Mouse (Mus musculus) neural tube, embryonic 14.5 days (tissue): ENCODE measurements around the gene Ramac. TPM values are rescaled to one million over a fixed set of nuclear protein-coding genes. Genes with fewer than 3 reads are reported as not detected.
A peak's percentile ranks its signal among the peaks of the same experiment; 100 is the strongest.

Source experiments
- ATAC-seq: fragments of 200-750 bp; cut with Nextera tagmentation; 2 replicates; pipeline ENCODE4 v1.8.0; 2017; ENCODE audit warnings: low read depth, mild to moderate bottlenecking, moderate TSS enrichment, moderate library complexity
- H3K27ac ChIP-seq: fragments of 300-500 bp; sonication (generic); 2 replicates; pipeline ENCODE4 v1.5.1; 2014; ENCODE audit warnings: low read depth, mild to moderate bottlenecking, control low read depth, low read length, moderate library complexity, mixed read lengths
- H3K27me3 ChIP-seq: fragments of 300-500 bp; sonication (generic); 2 replicates; pipeline ENCODE4 v1.6.1; 2014; ENCODE audit warnings: low read length; ENCODE audit not compliant: control insufficient read depth, insufficient read depth
- H3K36me3 ChIP-seq: fragments of 300-500 bp; sonication (generic); 2 replicates; pipeline ENCODE4 v1.6.1; 2014; ENCODE audit warnings: low read length, mixed read lengths; ENCODE audit not compliant: control insufficient read depth, insufficient read depth
- H3K4me1 ChIP-seq: fragments of 300-500 bp; sonication (generic); 2 replicates; pipeline ENCODE4 v1.6.1; 2014; ENCODE audit warnings: low read length; ENCODE audit not compliant: control insufficient read depth, insufficient read depth
- H3K4me2 ChIP-seq: fragments of 300-500 bp; sonication (generic); 2 replicates; pipeline ENCODE4 v1.6.1; 2014; ENCODE audit warnings: mild to moderate bottlenecking, low read depth, low read length, control low read depth
- H3K4me3 ChIP-seq: fragments of 300-500 bp; sonication (generic); 2 replicates; pipeline ENCODE4 v1.5.1; 2014; ENCODE audit warnings: low read depth, low read length, control low read depth, mixed read lengths
- H3K9ac ChIP-seq: fragments of 300-500 bp; sonication (generic); replicated peaks from 2 replicates; pipeline ENCODE4 v1.6.1; 2014; ENCODE audit warnings: low read depth, mild to moderate bottlenecking, control low read depth, low read length, mixed read lengths
- H3K9me3 ChIP-seq: fragments of 300-500 bp; sonication (generic); 2 replicates; pipeline ENCODE4 v1.6.1; 2016; ENCODE audit warnings: low read length; ENCODE audit not compliant: control insufficient read depth
- WGBS: fragments of 180-500 bp; shearing (Covaris S2); extraction: QIAGEN DNeasy Blood & Tissue Kit; methylation state at CpG from one replicate; pipeline ENCODE4 v1.1.7; 2014; 5-methylcytosine and 5-hydroxymethylcytosine counted together
- polyA plus RNA-seq: library from polyadenylated mRNA; unstranded; fragments of >200 nt; fragmentation: Nextera tagmentation; extraction: Ambion mirVana; gene quantifications from 2 replicates; pipeline ENCODE4 v1.2.1, GENCODE M21; 2014

Ramac gene
- polyA plus RNA-seq: 123 and 134 TPM in 2 replicates

DNA sequence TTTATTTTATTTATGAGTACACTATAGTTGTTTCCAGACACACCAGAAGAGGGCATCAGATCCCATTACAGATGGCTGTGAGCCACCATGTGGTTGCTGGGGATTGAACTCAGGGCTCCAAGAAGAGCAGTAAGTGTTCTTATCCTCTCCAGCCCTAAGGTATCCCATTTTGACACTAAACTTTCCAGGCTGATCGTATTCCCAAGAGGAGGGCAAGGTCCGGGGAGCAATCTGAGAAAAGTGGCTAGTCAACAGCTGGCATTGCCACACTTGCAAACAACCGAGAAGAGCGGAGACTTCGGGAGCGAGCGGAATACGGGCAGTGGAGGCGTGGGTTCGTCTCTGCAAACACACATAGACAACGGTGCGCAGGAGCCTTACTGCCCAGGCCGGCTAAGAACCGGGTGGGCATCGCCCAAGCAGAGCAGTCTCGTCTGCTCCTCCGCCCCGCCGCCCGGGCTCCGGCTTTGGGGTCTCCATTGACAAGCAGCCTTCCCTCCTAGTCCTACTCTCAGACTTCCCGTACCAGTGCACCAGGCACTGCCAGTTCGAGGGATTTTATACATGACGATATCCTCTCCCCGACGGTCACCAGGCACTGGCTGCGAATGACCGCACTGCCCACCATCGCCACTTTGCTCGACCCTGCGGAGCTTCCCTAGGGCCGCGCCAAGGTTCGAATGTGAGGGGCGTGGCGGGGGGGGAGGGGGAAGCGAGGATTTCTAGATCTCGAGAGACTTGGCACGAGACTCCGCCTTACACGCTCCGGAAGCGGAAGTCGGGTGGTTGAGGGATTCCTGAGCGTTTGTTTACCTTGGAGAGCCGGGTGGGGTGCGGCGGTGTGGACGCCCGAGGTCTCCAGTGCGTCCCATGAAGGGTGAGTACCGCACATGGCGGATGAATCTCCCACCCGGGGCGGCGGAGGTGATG is at the start of gene Ramac:
Gene Ramac (plus strand): TSS at position 746 of the 930 bp plus-strand sequence.
- Histone ChIP-seq H3K9ac (peak within 1 kb of the TSS; percentile 87), H3K4me1 (peaks cover 10% of the 10 kb centered on the region; the same call in 1 of the 2 replicates), H3K9me3 (no peaks in the 10 kb centered on the region), H3K27ac (peak within 1 kb of the TSS; percentile 82), H3K4me3 (peak within 1 kb of the TSS; percentile 95), H3K4me2 (peak within 1 kb of the TSS; percentile 93), H3K36me3 (no peaks in the 10 kb centered on the region), H3K27me3 (no peaks in the 10 kb centered on the region)
- peak; percentile 96 for ATAC-seq
- WGBS: 0% methylated on average over 55 of the region's 56 CpGs

DNA sequence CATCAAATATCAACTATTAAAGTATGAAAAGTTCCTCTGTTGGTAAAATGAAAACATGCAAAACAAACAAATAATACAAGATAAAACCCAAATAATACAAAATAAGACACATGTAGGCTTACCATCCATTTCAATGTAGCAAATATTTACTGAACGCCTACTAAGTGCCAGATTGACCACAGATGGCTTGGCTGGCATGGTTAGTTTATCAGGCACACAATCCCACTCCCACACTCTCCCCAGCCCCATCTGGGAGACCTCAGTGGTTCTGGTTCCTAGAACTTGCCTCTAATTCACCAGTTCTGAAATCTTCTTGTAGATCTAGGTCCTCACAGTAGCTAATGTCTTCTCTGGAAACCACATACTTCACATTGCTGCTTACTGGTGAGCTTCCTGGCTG is 44.1 kb upstream of the Ramac start:
- no peaks in the 10 kb centered on the region for H3K27me3 ChIP-seq
- H3K27ac ChIP-seq: no peak overlapping the region
- H3K4me2 ChIP-seq: no peak overlapping the region
- no peak overlapping the region for H3K9ac ChIP-seq
- no peak for ATAC-seq
- 93% methylated on average over 1 of the region's 1 CpGs for WGBS
- H3K4me3 ChIP-seq: no peak overlapping the region
- no peaks in the 10 kb centered on the region for H3K9me3 ChIP-seq
- no peaks in the 10 kb centered on the region for H3K4me1 ChIP-seq
- no peaks in the 10 kb centered on the region for H3K36me3 ChIP-seq

DNA sequence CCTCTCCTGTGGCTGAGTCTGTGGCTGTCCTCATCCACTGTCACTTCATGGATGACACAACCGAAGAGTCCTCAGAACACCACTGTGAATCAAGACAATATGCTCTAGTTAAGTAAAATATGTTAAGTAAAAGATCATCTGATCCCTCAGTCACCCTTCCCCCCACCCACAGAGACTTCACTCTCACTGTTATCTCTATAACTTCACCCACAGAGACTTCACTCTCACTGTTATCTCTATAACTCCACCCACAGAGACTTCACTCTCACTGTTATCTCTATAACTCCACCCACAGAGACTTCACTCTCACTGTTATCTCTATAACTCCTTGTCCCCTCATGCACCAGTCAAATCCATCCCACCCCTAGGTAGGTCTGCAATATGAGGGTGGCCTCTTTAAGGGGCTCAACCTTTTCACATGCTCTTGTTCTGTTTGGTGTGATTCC is 43.5 kb upstream of the Ramac start:
- ATAC-seq: no peak
- H3K27ac ChIP-seq: no peak overlapping the region
- no peak overlapping the region for H3K4me2 ChIP-seq
- H3K4me1 ChIP-seq: no peaks in the 10 kb centered on the region
- no peaks in the 10 kb centered on the region for H3K9me3 ChIP-seq
- whole genome bisulfite sequencing: 90% methylated on average over 1 of the region's 1 CpGs
- H3K4me3 ChIP-seq: no peak overlapping the region
- no peak overlapping the region for H3K9ac ChIP-seq
- H3K36me3 ChIP-seq: no peaks in the 10 kb centered on the region
- H3K27me3 ChIP-seq: no peaks in the 10 kb centered on the region

DNA sequence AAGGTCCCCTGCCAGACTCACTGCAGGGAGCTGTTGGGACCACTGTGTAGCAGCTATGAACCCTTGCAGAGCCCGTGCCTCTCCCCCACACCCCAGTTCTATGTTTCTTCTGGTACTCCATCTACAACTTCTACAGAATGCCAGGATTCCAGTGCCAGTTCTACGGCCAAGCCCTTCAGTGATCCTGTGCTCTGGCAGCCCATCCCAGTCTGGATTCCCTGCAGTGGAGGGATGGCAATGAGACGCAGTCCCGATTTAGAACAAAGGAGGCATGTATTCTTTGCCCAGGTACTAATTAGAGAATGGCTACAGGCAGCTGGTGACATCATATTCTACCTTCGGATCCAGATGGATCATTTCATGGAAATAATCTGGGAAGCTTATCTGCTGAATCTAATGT is 41.5 kb upstream of the Ramac start:
- Histone ChIP-seq H3K4me2 (no peak overlapping the region), H3K36me3 (no peaks in the 10 kb centered on the region), H3K9ac (no peak overlapping the region), H3K4me1 (no peaks in the 10 kb centered on the region), H3K27me3 (no peaks in the 10 kb centered on the region), H3K4me3 (no peak overlapping the region), H3K9me3 (no peaks in the 10 kb centered on the region), H3K27ac (no peak overlapping the region)
- no peak for ATAC-seq
- WGBS: 64% methylated on average over 5 of the region's 5 CpGs

DNA sequence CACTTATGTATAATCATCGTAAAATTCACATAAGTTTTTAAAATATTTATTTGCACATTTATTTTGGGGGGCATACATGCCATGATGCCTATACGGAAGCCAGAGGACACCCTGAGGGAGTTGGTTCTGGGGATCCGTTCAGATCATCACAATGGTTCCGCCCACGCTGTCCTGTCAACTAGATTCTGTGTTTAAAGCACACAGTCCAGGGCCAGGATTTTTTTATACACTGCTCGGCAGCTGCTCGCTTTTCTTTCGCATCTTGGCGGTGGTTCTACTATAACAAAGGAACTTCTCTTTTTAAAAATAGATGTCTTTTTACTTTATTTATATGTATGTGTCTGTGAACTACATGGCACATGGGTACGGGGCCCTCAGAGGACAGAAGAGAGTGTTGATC is 38.9 kb upstream of the Ramac start:
- H3K27ac ChIP-seq: no peak overlapping the region
- H3K27me3 ChIP-seq: no peaks in the 10 kb centered on the region
- no peaks in the 10 kb centered on the region for H3K9me3 ChIP-seq
- no peak for ATAC-seq
- no peak overlapping the region for H3K4me3 ChIP-seq
- no peaks in the 10 kb centered on the region for H3K36me3 ChIP-seq
- 95% methylated on average over 10 of the region's 10 CpGs for WGBS
- H3K4me2 ChIP-seq: no peak overlapping the region
- H3K4me1 ChIP-seq: no peaks in the 10 kb centered on the region
- H3K9ac ChIP-seq: no peak overlapping the region

DNA sequence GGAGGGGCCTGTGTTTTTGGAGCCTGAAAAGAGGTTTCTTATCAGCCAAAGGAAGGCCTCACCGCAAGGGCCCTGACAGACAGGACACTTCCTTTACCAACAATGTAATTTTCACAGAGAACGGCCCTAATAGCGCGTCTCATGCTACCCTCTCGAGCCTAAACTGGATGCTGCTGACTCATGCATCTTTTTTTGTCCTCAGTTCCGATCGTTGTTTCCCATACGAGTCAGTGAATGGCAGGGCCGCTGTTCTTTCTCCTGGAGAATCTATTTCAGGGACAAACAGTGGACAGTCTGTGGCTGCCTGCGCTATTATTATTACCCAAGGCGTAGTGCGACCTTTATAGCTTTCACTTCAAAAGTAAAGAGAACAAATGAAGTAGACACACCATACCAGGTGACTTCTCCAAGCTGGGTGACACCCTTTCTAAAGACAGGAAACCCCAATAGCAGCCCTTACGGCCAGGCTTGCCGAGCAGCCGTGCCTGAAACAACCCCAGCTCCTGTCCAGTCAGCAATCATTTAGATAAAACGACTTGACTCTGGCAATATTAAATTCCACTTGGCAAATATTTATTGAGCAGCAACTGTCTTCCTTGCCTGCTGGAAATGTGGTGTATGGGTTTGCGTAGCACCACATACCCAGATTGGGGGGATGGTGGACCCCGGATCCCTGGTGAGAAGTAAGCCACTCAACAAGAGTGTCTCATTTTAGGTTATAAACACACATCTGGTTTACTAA is 36.6 kb upstream of the Ramac start:
- no peaks in the 10 kb centered on the region for H3K9me3 ChIP-seq
- no peaks in the 10 kb centered on the region for H3K27me3 ChIP-seq
- WGBS: 78% methylated on average over 18 of the region's 18 CpGs
- H3K27ac ChIP-seq: no peak overlapping the region
- H3K9ac ChIP-seq: no peak overlapping the region
- no peak overlapping the region for H3K4me3 ChIP-seq
- no peak for ATAC-seq
- H3K4me1 ChIP-seq: no peaks in the 10 kb centered on the region
- H3K36me3 ChIP-seq: no peaks in the 10 kb centered on the region
- H3K4me2 ChIP-seq: no peak overlapping the region

DNA sequence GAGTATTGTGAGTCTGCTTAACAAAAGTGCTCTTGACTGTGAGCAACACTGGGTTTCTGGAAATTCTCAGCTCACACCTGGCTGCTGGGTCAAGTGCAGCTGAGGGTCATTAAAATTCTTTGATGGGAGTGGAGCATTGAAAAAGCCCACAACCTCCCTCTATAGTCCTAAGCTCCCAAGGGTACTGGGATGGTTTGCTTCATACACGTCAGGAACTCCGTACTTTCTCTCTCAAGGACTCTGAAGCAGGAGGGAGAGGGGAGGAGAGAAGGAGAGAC is 36.1 kb upstream of the Ramac start:
- 57% methylated on average over 2 of the region's 2 CpGs for WGBS
- H3K27ac ChIP-seq: no peak overlapping the region
- H3K27me3 ChIP-seq: no peaks in the 10 kb centered on the region
- no peaks in the 10 kb centered on the region for H3K36me3 ChIP-seq
- H3K9ac ChIP-seq: no peak overlapping the region
- no peak for ATAC-seq
- no peaks in the 10 kb centered on the region for H3K4me1 ChIP-seq
- no peaks in the 10 kb centered on the region for H3K9me3 ChIP-seq
- H3K4me3 ChIP-seq: no peak overlapping the region
- no peak overlapping the region for H3K4me2 ChIP-seq

DNA sequence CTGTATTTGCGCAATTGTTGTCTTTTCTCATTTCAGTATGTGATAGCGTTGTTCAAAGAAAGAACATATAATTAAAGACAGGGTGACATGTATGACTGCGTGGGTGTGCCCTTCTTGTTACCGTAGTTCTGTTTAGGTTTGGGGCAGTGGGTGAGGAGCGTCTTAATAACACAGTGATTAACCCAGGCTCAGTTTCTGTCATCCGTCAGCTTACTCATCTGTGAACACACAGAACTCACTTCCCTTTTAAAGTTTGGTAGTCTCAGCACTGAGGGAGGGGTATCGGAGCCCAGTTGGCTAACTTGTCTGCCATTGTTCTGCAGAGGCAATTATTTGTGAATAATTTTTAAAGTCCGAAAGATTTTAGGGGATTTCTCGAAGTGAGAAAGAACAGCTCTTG is 35.0 kb upstream of the Ramac start:
- no peaks in the 10 kb centered on the region for H3K36me3 ChIP-seq
- no peak overlapping the region for H3K4me2 ChIP-seq
- no peak overlapping the region for H3K27ac ChIP-seq
- H3K27me3 ChIP-seq: no peaks in the 10 kb centered on the region
- no peaks in the 10 kb centered on the region for H3K9me3 ChIP-seq
- H3K9ac ChIP-seq: no peak overlapping the region
- H3K4me3 ChIP-seq: no peak overlapping the region
- 85% methylated on average over 9 of the region's 9 CpGs for WGBS
- H3K4me1 ChIP-seq: no peaks in the 10 kb centered on the region
- no peak for ATAC-seq

DNA sequence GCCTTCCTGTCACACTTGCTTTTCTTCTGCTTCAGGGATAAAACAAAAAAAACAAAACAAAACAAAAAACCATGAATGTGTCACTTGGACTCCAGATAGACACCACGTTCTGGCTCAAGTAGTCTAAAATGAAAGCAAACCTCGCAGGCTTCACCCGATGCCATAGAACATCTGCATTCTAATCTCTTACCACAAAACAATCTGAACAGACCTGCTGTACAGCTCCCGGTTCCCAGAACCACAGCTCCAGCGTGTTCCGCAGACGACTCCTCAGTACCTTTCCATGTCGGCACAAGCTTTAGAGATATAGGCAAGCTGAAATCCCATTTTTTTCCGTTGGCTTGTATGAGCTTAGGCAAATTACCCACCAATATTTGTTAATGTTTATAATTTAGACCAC is 32.9 kb upstream of the Ramac start:
- Histone ChIP-seq H3K27ac (no peak overlapping the region), H3K4me2 (no peak overlapping the region), H3K4me3 (no peak overlapping the region), H3K27me3 (no peaks in the 10 kb centered on the region), H3K4me1 (no peaks in the 10 kb centered on the region), H3K9ac (no peak overlapping the region), H3K9me3 (no peaks in the 10 kb centered on the region), H3K36me3 (no peaks in the 10 kb centered on the region)
- ATAC-seq: no peak
- WGBS: 92% methylated on average over 9 of the region's 9 CpGs
